Mouse (Mus musculus) kidney, adult 11 months (tissue): Measurements from ENCODE around the gene Atp1a3.
A peak's percentile ranks its signal among the peaks of the same experiment; 100 is the strongest.

Source experiments
- DNase-seq: peaks from one replicate; pipeline ENCODE4 v3.0.0; 2022

Gene Atp1a3

DNA sequence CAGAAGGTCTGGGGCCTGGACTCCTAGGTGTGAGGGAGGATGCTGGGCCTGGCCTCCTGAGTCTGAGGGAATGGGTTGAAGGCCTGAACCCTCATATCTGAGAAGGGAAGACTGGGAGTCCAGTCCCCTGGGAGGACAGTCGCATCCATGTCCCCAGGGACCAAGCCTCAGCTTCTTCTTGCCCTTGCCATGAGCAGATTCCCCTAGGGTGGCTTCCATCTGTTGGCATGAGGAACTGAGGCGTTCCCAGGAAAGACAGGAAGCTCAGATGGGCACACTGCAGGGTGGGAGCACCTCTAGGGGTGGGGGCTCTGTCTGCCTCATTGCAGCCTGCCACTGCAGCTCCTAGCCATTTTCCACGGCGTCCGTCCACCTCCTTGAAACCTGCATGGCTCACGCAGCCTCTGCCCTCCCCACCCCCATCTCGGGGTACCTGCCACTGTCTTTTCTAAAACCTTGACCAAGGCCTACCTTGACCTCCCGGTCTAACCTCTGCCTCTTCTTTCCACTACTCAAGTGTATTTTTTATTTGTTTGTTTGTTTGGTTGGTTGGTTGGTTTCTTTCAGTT, 1.9 kb downstream of the Atp1a3 start:
- no peak for DNase-seq

DNA sequence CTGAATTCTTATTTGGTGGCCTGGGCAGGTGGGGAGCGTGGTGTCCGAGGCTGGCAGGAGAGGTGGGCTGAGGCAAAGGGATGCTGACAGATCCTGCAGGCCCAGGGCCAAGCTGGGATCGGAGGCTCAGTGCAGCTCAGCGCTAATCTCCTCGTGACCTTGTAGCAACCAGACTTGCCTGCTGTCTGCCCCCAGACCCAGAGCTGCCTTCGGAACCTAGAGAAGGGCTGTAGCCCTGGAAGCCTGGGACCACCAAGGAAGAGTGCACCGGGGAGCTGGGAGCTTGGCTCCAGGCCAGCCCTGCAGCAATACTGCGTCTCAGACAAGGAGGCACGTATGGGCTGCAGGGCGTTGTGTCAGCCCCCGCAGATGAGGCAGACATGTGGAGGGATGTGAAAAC, 2.5 kb downstream of the Atp1a3 start:
- no peak for DNase-seq

DNA sequence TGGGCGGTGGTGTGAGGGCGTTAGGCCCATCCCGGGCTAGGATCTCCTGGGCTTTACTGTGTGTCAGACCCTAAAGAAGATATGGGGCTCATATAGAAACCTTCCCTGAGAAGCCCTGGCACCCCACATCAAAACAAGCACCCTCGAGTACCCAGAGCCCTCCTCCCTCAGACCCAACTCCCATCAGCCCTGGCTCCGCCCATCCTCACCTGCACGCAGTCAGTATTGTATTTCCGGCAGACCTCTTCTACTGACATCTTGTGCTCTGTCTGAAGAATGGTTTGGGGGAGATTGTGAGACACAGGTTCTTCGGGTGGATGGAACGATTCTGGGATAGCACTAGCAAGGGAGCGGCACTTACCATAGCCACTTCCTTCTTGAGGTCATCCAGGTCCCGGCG, 5.0 kb downstream of the Atp1a3 start:
- DNase-seq, result no peak

DNA sequence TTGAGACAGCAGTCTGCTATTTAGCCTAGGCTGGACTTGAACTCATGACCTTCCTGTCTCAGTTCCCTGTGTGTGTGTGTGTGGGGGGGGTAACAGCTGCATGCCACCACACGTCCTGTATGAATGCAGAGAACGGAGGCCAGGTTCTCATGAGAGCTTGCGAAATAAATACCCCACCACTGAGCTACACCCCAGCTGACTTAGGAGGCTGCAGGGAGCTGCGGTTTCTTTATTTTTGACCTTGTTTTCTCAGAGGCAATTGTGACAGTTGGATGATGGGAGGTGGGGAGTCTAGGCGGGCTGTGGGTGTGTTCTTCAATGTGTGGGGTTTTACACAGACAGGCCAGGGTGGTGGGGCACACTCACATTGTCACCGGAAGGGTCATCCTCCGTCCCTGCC, 5.5 kb downstream of the Atp1a3 start:
- no peak for DNase-seq

DNA sequence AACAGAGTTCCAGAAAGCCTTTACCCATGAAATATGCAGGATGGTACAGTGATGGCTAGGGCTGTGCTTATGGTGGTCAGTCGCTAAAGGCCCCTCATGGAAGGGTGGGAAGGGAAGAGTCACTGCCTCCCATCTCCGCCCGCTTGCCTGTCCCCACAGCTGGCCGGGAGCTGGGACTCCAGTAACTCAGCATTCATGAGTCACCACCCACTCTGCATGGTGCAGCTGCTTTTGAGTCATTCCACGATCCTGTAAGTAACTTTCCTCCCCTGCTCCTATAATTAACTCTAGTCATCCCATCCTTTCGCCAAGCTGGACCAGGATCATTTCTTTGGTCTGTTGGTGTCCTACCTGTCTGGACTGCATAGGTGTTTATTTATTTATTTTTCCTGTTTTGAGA, 12.7 kb downstream of the Atp1a3 start:
- DNase-seq, result no peak

DNA sequence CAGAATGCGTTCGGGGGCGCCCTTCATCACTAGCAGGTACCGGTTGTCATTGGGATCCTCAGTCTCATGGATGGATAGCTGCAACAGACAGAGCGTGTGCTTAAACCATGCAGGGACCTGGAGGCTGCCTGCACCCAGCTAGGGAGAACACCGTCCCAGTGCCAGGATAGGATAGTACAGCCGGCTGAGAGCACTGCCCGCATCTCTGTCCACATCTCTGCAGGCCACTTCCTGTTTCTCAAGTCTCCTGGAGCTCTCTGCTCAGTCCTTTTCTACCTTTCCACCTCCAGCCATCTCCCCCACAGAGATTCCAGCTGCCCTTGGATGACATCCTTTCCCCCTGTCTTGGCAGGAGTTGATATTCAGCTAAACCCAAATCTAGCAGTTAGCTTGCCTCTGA, 15.3 kb downstream of the Atp1a3 start:
- no peak for DNase-seq

DNA sequence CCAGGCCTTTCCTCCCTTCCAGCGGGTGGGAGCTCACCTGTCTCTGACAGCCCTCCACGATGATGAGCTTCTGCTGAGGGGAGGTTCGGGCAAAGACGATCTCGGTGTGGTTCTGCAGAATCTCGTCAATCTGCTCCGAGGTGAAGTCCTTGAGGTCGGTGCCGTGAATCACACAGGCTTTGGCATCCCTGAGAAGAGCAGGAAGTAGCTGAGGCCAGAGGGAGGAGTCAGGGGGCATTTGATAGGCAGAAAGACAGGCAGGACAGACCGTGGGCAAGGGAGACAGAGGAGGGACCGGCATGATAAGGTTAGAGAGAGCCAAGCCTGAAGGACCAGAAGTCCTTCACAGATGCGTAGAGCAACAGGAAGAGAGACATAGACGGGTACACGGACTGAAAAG, 17.8 kb downstream of the Atp1a3 start:
- DNase-seq, result no peak

DNA sequence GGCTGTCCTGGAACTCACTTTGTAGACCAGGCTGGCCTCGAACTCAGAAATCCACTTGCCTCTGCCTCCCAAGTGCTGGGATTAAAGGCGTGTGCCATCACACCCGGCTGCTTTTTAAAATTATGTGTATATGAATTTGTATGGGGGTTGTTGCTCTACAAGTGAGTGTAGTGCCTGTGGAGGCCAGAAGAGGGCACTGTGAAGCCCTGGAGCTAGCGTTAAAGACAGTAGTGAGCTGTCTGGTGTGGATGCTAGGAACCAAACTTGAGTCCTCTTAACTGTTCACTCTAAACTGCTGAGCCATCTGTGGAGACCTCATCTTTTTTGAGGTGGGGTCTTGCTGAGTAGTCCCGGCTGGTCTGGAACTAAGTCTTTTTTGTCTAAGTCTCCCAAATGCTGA, 20.0 kb downstream of the Atp1a3 start:
- DNase-seq, result no peak

DNA sequence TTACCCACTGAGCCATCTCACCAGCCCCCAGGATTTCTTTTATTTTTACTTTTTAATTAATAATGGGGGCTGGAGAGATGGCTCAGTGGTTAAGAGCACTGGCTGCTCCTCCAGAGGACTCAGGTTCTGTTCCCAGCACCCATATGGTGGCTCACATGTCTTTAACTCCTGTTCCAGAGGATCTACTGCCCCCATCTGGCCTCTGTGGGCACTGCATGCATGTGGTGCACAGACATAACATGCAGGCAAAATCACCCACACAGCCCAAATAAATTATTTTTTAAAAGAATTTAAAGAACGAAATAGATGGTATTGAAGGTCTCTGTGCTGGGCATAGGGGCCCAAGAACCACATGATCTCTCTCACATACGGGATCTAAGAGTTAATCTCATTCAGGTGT, 21.5 kb downstream of the Atp1a3 start:
- no peak for DNase-seq

DNA sequence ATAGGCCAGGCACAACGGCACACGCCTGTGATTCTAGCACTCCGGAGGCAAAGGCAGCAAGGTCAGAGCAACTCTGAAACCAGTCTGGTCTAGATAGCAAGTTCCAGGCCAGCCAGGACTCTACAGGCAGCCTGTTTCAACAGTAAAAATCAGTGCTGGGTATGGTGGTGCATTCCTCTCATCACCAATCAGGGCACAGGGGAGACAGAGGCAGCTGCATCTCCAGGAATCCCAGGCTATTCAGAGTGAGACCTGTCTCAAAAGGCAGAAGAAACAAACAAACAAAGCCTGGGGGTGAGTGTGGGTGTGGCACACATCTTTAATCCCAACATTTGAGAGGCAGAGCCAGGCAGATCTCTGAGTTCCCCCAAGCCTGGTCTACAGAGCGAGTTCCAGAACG, 22.4 kb downstream of the Atp1a3 start:
- DNase-seq, result no peak

DNA sequence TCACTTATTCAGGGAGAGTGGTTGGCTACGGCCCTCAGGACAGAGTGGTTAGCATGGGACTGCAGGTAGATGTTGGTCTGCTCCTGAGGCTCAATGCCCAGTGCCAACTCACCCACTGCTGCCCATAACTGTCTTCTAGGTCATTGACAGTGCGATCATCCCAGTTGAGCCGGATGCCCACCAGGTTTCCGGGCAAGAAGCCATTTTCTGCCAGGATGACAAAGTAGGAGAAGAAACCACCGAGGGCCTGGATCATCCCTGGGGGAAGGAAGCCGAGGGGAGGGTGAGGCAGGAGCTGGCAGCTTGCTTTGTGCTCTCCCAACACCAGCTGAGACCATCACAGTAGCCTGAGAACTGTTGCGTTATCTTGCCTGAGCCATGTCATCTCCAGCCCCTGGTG, 25.3 kb downstream of the Atp1a3 start:
- DNase-seq, result no peak

DNA sequence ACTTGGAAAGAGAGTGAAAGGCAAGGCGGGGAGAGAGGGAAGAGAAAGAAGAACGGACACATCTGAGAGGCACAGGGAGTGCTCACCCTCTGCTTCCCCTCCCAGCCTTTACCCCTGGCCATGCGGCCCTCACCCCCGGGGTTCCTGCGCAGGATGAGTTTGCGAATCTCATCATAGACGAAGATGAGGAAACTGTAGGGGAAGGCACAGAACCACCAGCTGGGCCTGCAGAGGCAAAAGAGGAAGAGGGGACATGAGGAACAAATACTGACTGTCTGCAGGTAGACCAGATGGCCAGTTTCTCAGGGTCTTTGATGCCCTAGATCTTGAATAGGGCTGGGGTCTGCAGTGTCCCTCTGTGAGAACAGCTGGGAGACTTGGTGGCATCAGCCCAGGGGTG, 27.0 kb downstream of the Atp1a3 start:
- no peak for DNase-seq

DNA sequence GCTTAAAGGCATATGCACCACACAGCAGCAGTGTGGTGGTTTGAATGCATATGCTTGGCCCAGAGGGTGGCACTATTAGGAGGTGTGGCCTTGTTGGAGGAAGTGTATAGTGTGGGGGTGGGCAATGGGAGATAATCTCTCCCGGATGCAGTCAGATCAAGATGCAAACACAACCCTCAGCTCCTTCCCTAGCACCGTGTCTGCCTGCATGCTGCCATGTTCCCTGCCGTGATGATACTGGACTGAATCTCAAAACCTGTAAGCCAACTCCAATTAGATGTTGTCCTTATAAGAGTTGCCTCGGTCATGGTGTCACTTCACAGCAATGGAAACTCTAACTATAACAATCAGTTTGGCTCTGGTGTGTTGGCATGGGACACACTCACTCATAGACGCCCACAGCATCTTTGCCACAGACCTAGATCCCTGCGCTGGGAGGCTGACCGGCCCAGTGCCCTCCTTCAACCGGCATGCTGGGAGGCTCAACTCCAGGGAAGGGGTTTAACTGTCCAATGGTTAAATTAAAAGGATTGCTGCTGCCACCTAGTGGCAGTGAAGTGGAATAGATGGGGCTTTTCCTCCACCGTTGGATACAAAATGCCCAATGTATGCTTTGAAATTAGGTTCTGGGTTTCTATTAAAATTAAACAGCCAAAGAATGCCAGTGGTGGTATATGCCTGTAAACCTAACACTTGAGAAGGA, 30.7 kb downstream of the Atp1a3 start:
- peak; percentile 20 for DNase-seq

DNA sequence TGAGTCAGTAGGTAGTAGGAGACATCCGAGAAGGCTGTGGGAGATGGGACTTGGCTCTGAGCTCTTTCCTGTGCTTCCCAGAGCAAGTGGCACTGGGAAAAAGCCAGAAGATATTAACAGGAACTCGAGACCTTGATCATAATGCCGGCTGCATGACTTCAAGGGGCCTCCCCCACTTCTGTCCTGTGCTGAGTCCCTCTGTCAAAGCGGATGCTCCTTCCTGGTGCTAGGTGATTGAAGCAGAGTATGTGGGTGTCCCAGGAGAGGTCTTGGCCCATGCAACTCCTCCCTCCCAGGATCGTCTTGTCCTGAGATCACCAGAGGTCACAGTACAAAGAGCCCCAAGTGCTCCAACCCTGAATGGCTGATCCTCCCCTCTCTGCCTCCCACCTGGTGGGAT, 31.9 kb downstream of the Atp1a3 start:
- DNase-seq, result no peak

DNA sequence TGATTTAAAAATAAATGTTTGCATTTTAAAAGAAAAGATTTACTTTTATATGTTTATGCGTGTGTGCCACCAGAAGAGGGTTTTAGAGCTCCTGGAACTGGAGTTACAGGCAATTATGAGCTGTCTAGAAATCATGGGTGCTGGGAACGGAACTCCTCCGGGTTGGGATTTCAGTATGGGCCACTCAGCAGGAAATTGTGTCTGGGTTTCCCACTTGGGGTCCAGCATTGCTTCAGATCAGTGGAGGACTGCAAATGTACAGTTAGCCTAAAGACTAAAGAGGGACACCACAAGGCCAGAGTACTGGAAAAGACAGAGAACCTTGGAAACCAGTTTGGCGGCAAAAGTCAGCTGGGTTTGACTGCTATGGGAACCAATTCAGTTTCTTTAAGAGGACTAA, 32.5 kb downstream of the Atp1a3 start:
- no peak for DNase-seq

DNA sequence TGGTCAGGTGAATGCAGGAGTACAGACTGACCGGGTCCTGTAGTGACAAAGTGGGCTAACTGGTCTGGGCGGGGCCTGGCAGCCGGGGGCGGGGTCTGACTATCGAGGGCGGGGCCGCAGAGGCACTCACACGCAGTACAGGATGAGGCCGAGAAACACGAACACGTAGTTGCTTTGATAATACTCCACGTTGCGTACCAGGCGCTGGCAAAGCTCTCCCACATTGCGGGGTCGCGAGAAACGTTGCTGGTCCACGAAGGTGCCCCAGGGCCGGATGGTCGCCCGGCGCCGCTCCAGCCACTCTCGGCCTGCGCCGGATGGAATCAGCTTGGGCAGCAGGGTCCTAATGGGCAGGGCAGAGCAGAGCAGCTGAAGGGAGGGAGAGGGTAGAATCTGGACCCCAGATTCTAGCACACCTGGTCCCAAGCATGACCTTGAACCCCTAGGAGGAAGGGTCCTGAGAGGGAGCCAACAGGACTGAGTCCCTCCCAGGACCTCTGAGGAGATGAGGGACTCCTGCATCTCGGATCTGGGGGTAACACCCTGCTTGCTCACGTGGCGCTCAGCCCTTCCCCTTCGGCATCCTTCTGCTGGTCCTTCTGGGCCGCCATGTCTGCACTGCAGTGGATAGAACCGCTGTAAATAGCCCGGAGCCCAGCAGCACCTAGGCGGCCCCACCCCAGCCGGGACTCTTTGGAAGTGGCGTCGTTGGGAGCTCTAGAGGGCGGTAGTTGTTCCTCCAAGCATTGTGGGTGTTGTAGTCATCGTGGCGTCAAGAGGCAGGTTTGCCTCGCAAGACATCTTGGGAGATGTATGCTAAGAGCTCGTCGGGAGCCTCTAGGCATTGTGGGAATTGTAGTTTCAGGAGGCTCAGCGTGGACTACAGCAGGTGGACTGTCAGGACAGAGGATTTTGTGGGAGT, 33.5 kb downstream of the Atp1a3 start, which contains the start of gene Rabac1:
TSS of gene Rabac1 (minus strand) at position 783 of the 922 bp plus-strand sequence.
- DNase-seq, result peak; percentile 98

DNA sequence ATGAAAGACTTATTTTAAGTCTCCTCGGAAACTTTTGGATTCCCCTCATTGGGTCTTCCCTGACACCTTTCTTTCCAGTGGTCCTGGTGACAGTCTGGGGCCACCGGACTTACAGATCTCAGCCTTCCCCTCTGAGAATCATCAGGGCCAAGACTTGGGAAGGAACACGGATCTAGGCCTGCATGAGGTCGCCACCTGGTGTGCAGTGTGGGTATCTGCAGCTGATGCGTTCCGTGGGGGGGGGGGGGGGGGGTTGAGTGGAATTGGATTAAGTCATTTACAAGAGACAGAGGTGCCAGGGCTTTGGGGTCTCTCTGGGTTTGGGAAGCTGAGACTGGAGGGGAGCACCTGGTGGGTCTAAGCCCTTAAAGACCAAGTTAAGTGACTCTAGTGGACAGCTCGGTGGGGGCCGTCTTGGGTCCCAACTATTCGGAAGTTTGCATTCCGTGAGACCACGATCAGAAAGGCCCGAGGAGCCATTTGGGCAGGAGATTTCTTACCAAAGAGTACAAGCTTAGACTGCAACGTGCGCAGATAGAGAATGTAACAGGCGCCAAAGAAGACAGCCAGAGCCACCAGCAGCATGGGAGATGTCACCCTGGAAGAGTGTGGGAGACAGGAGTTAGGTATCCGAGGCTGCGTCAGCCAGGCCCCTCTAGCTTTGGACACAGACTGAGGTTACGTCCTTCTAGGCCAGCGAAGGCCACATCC, 34.3 kb downstream of the Atp1a3 start:
- DNase-seq, result no peak

DNA sequence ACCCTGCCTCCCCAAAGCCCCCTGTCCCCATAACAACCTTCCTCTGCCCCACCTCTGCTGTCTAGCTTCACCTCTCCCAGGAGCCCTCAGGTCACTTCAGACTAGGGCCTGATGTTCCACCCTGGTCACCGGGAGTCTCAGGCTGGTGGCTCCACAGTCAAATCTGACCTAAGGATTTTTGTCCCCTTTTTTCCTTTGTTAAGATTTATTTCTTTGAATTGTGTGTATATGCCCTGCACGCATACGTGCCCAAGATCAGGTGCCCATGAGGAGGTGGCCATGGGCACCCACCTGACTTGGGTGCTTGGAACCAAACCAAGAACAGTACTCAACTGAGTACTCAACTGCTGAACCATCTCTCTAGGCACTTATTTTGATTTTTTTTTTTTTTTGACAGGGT, 35.4 kb downstream of the Atp1a3 start:
- no peak for DNase-seq

DNA sequence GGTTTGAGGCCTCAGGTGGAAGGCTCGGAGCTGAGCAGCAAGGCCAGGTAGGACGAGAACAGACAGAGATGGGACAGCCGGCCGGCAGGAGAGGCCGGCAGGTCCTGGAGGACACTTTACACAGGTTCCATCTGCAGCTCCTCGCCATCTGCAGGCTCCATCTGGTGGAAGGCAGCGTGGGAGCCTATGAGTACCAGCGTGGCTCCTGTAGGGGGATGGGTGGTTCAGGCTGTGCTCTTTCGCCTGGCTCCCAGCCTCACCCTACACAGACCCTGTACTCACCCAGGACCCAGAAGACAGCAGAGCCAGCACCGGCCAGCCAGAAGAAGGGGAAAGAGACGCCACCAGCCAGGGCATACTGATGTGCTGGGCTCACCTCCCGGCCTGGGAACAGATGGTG, 36.0 kb downstream of the Atp1a3 start:
- no peak for DNase-seq

DNA sequence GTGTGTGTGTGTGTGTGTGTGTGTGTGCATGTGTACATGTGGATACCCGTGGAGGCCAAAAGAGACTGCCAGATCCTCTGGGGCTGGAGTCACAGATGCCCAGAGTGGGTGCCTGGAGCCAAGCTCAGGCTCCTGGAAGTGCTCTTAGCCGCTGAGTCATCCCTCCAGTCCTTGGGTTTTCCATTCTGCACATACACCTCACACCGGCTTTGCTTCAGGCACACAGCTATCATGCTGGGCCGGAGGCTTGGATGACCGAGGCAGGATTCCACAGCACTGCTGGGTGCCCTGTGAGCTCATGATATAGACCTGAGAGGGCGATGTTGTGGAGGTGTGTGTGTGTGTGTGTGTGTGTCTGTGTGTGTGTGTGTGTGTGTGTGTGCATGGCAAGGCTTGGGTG, 37.3 kb downstream of the Atp1a3 start:
- DNase-seq, result no peak

DNA sequence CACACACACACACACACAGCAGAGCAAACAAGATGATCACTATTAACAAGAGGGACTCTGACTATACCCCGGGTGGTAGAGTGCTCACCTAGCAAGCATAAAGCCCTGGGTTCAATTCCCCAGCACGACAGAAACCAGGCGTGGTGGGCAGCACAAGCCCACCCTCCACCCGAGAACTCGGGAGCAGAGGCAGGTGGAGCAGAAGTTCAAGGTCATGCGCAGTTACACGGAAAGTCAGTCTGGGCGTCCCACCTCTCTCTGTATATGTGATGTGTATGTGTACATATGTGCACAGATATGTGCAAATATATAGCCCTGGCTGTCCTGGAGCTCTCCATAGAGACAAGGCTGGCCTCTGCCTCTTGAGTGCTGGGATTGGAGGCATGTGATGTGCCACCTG, 37.8 kb downstream of the Atp1a3 start:
- DNase-seq, result no peak

DNA sequence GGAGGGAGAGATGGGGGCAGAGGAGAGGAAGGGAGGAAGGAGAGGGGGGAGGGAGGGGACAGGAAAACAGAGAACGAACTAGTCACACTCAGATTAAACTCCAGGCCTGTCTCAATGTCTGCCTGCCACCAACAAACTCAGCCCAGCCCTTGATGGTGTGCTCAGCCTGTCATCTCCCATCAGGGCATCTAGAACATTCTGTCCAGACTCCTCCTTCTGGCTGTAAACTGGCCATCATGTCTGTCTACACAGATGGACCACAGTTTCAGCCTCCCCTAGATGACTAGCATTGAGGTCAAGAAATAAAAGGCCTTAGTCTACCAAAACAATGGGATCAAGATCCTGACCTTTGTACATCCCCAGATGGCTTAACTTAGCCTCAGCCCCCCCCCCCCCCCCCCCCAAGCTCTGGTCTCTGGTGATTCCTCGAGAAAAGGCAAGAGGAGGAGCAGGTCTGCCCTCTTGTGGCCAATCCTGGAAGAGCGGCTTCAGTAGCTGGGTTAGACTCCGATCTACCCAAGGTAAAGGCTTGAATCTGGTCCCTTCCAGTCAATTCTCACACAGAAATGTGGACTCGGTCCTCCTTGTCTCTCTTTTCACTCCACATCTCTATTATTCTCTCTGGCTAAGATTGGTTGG, 40.7 kb downstream of the Atp1a3 start:
- peak; percentile 65 for DNase-seq

DNA sequence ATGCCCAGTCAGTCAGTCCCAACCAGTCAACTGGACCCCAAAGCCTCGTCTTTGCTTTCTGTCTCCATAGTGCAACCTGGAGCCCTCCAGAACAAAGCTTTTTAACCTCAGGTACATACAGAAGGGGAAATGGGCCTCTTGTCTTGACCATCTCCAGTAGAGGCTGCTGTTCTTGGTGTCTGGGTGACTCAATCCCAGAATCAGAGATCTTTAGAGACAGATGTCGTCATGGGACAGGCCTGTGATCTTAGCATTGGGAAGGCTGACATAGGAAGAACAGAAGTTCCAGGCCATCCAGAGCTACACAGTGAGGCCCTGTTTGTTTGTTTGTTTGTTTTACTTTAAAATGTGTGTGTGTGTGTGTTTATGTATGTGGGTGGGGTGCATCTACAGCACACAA, 41.5 kb downstream of the Atp1a3 start:
- DNase-seq, result no peak
